Comparison of ENCODE assay signal across 18 mouse cellular contexts in the genomic region with DNA sequence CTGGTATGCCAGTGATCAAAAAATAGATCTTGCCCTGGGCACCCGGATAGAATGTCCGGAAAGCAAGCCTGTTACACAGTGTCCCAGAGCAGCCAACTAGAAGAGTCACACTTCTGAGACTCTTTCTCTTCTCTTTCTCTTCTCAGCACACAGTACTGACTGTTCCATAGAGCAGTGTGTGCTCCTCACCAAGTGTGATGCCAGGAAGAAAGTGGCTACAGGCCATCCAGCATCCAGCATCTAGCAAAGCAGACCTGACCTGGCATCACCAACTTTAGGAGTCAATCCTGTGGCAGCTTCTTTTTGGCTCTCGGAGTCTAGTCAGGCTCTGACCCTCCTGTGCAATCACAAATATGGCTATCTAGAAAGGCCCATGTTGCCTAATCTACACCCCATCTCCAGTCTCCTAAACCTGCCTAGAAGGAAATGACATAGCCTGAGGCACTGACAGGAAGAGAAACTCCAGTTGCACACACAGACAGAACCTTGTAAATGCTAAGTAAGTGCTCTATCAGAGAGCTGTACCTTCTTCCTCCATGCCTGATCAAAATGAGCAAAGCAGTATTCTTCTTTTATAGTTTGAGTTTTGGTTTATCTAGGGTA. TPM values are rescaled to one million over a fixed set of nuclear protein-coding genes. Genes with fewer than 3 reads are reported as not detected.
DNase-seq lines count a peak whose midpoint lies in the region; ATAC-seq and TF ChIP-seq lines count a peak whose summit lies in the region.
"Had no signal": no experiment of that assay in that cellular context is flagged by ENCODE, and none has a peak within 500 bp of the region (broad histone marks: within the 10 kb centered on the region; RNA-seq: fewer than 3 reads in every experiment).

No protein-coding gene starts in this region.

- H3K4me2 ChIP-seq in midbrain, postnatal 0 days (ENCODE audit: low read depth, low read length, poor library complexity, severe bottlenecking), result no peak overlapping the region
- H3K4me2 ChIP-seq: forebrain, embryonic 15.5 days; limb, embryonic 13.5 days; midbrain, embryonic 15.5 days had no signal

- no peak for ATAC-seq in midbrain, postnatal 0 days (ENCODE audit: low FRiP score)
- ATAC-seq in common myeloid progenitor, adult 5-6 weeks (replicated peaks; ENCODE audit: low read depth, poor library complexity, severe bottlenecking), result peak; percentile 53
- peak; percentile 31; the same call in 1 of the 2 replicates for ATAC-seq in megakaryocyte-erythroid progenitor cell, adult 5-6 weeks (replicated peaks; ENCODE audit: low FRiP score, low TSS enrichment, poor library complexity, severe bottlenecking)
- ATAC-seq: activated CD4-positive, CD25-positive, alpha-beta regulatory T cell, adult 4 months; forebrain, embryonic 15.5 days; intestine, postnatal 0 days; lung, postnatal 0 days; midbrain, embryonic 15.5 days had no signal

- no peak overlapping the region for H3K4me3 ChIP-seq in heart, adult 2 months
- H3K4me3 ChIP-seq in midbrain, embryonic 10.5 days, result no peak overlapping the region
- no peak overlapping the region for H3K4me3 ChIP-seq in midbrain, postnatal 0 days (ENCODE audit: low read depth, low read length)
- H3K4me3 ChIP-seq: forebrain, embryonic 15.5 days; limb, embryonic 13.5 days; midbrain, embryonic 15.5 days had no signal

- no peak overlapping the region; the same call in 1 of the 2 replicates for H3K9ac ChIP-seq in heart, adult 2 months (ENCODE audit: low read depth, low read length)
- H3K9ac ChIP-seq in midbrain, postnatal 0 days (replicated peaks; ENCODE audit: low read length, poor library complexity, severe bottlenecking), result no peak overlapping the region
- H3K9ac ChIP-seq: forebrain, embryonic 15.5 days; limb, embryonic 13.5 days; midbrain, embryonic 15.5 days had no signal

- no peaks in the 10 kb centered on the region for H3K27me3 ChIP-seq in heart, adult 2 months (ENCODE audit: control insufficient read depth, insufficient read depth, low read length)
- no peaks in the 10 kb centered on the region for H3K27me3 ChIP-seq in midbrain, embryonic 10.5 days (ENCODE audit: low read depth, poor library complexity, severe bottlenecking)
- H3K27me3 ChIP-seq in midbrain, postnatal 0 days (ENCODE audit: insufficient read depth, low read length), result no peaks in the 10 kb centered on the region
- H3K27me3 ChIP-seq: forebrain, embryonic 15.5 days; limb, embryonic 13.5 days; midbrain, embryonic 15.5 days had no signal

- TF ChIP-seq POLR2A in heart, adult 2 months (IDR thresholded peaks at IDR 0.05; ENCODE audit: insufficient read depth, low read depth, low read length), result no peak

- intact Hi-C loops in heart, adult 2 months (cut with DNase I), result no loop called here
- intact Hi-C loops in heart, postnatal 14 days (cut with DNase I), result no loop called here
- intact Hi-C loops in left cerebral cortex, postnatal 10 days (cut with DNase I), result no loop called here

- no peaks in the 10 kb centered on the region for H3K9me3 ChIP-seq in midbrain, embryonic 10.5 days (replicated peaks)
- no peaks in the 10 kb centered on the region for H3K9me3 ChIP-seq in midbrain, postnatal 0 days (ENCODE audit: low read length)
- H3K9me3 ChIP-seq: forebrain, embryonic 15.5 days; midbrain, embryonic 15.5 days had no signal

- no peak for TF ChIP-seq CTCF in heart, adult 2 months (IDR thresholded peaks at IDR 0.05)
- no peak for TF ChIP-seq CTCF in midbrain, postnatal 0 days (IDR thresholded peaks at IDR 0.05)

- peak overlapping the region; percentile 34 for H3K27ac ChIP-seq in heart, adult 2 months
- no peak overlapping the region for H3K27ac ChIP-seq in midbrain, embryonic 10.5 days (replicated peaks)
- no peak overlapping the region for H3K27ac ChIP-seq in midbrain, postnatal 0 days (ENCODE audit: low read depth, low read length)
- H3K27ac ChIP-seq: forebrain, embryonic 15.5 days; limb, embryonic 13.5 days; midbrain, embryonic 15.5 days had no signal

- WGBS in heart, adult 2 months, result 58% methylated on average over 3 of the region's 3 CpGs
- 87% methylated on average over 3 of the region's 3 CpGs for WGBS in midbrain, embryonic 10.5 days
- 89% methylated on average over 3 of the region's 3 CpGs for WGBS in midbrain, postnatal 0 days

- H3K4me1 ChIP-seq in heart, adult 2 months (ENCODE audit: control insufficient read depth, insufficient read depth, low read length), result peaks cover 8% of the 10 kb centered on the region
- peaks cover 7% of the 10 kb centered on the region for H3K4me1 ChIP-seq in midbrain, embryonic 10.5 days
- H3K4me1 ChIP-seq in midbrain, postnatal 0 days (ENCODE audit: insufficient read depth, low read length), result no peaks in the 10 kb centered on the region
- H3K4me1 ChIP-seq: forebrain, embryonic 15.5 days; midbrain, embryonic 15.5 days had no signal

- no peaks in the 10 kb centered on the region for H3K36me3 ChIP-seq in heart, adult 2 months (ENCODE audit: control insufficient read depth, insufficient read depth, low read length)
- H3K36me3 ChIP-seq in midbrain, embryonic 10.5 days, result no peaks in the 10 kb centered on the region
- H3K36me3 ChIP-seq in midbrain, postnatal 0 days (ENCODE audit: insufficient read depth, low read length), result no peaks in the 10 kb centered on the region
- H3K36me3 ChIP-seq: forebrain, embryonic 15.5 days; limb, embryonic 13.5 days; midbrain, embryonic 15.5 days had no signal

- TF ChIP-seq EP300 in heart, adult 2 months (IDR thresholded peaks at IDR 0.05; ENCODE audit: insufficient read depth, low read depth, low read length), result no peak

- no peak for DNase-seq in heart, adult 2 months
- no peak for DNase-seq in heart, postnatal 14 days
- peak; percentile 1 for DNase-seq in midbrain, embryonic 10.5 days (ENCODE audit: low spot score)
- no peak for DNase-seq in midbrain, postnatal 0 days (ENCODE audit: low spot score)
- no peak for DNase-seq in urinary bladder, postnatal 36 days (ENCODE audit: low spot score in 2 of 2)
- DNase-seq in left cerebral cortex, postnatal 10 days (ENCODE audit: extremely low spot score in 1 of 2, low spot score in 2 of 2), result no peak
- DNase-seq: cerebellum, adult 11 months; kidney, postnatal 4 days; layer of hippocampus, postnatal 36 days; right cerebral cortex, adult 18-20 months had no signal

- no peaks in the 10 kb centered on the region for H3K79me2 ChIP-seq in heart, adult 2 months (replicated peaks; ENCODE audit: control insufficient read depth, insufficient read depth, low read length)

RNA-seq across cellular contexts. Expression of a gene that starts 27.3 kb away (rescaled TPM):
- total RNA-seq in heart, adult 2 months (2021), result 10 to 100 TPM; 38.1 to 43.3 TPM
- polyA plus RNA-seq in heart, adult 2 months (2012; rRNA removed), result 32.9 and 38.0 TPM in 2 replicates
- total RNA-seq in heart, postnatal 14 days (2021), result 10 to 100 TPM; 46.4 to 56.0 TPM
- polyA plus RNA-seq in midbrain, embryonic 10.5 days (2016; fragmentation: Nextera tagmentation; extraction: Ambion mirVana), result 39.6 and 48.3 TPM in 2 replicates
- total RNA-seq in midbrain, postnatal 0 days (2014; rRNA removed), result 34.0 and 34.4 TPM in 2 replicates
- polyA plus RNA-seq in midbrain, postnatal 0 days (2015; fragmentation: Nextera tagmentation; extraction: Ambion mirVana), result 33.2 and 43.8 TPM in 2 replicates
- total RNA-seq in common myeloid progenitor, adult 5-6 weeks (2017), result 184 and 190 TPM in 2 replicates
- total RNA-seq in megakaryocyte-erythroid progenitor cell, adult 5-6 weeks (2014; fragmentation: Nextera tagmentation), result 48.8 and 57.3 TPM in 2 replicates
- total RNA-seq in megakaryocyte-erythroid progenitor cell, adult 5-6 weeks (2017), result 101 and 150 TPM in 2 replicates
- total RNA-seq in left cerebral cortex, postnatal 10 days (2021), result 10 to 100 TPM; 42.9 to 52.4 TPM
